Mouse (Mus musculus): ENCODE measurements around the gene Nav2. TPM values are rescaled to one million over a fixed set of nuclear protein-coding genes. Genes with fewer than 3 reads are reported as not detected.

Nav2 gene
- polyA plus RNA-seq, 1 experiment from 2014 or later: 34.2 TPM

DNA sequence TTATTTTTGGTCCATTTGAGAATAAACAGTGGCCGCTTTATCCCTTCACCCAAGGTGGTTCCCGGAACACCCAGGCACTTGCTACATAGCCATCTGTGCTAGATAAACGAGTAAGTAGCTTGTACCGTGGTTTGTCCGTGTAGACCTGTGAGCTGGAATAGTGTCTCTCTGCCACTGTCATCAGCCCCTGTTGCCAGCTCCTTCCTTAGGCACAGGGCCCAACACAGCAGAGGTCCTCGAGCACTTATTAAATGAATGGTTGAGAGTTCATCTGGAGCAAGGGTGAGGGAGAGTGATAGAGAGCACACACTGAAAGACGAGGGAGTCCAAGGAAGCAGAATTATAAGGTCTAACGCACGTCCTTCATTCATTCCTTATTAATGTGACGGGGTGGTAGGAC is 106.0 kb downstream of the Nav2 start:
- whole genome bisulfite sequencing: 80% methylated on average over 10 of the region's 10 CpGs
- Histone ChIP-seq H3K4me3 (ENCODE audit: low read length) (no peak overlapping the region), H3K9ac (ENCODE audit: low read length) (no peak overlapping the region), H3K4me2 (ENCODE audit: low read depth, low read length) (no peak overlapping the region), H3K27ac (ENCODE audit: low read length) (no peak overlapping the region), H3K36me3 (ENCODE audit: control insufficient read depth, insufficient read depth) (no peaks in the 10 kb centered on the region), H3K27me3 (ENCODE audit: control insufficient read depth, insufficient read depth, low read length) (no peaks in the 10 kb centered on the region), H3K4me1 (ENCODE audit: control insufficient read depth, insufficient read depth, low read length) (no peaks in the 10 kb centered on the region), H3K9me3 (replicated peaks; ENCODE audit: control insufficient read depth, low read length) (no peaks in the 10 kb centered on the region)
- ATAC-seq (replicated peaks; ENCODE audit: extremely low read depth, insufficient read depth, low FRiP score): no peak

DNA sequence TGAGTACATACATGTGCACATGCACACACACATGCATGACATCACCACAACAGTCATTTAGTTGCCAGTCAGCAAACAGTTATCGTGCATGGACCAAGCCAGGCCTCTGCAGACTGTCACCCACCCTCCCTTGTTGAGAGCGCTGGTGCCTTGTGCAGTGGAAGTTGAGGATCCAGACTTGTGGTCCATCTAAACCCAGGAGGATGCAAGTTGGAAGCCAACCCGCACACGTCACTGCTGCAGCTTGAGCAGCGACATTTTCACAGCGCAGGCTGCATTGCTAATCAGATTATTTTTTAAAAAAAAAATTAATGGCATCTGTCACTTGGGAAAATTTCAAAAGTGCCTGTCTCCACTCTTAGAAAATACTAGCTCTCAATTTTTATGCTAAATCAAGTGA is 106.8 kb downstream of the Nav2 start:
- Histone ChIP-seq H3K9ac (ENCODE audit: low read length) (no peak overlapping the region), H3K9me3 (replicated peaks; ENCODE audit: control insufficient read depth, low read length) (no peaks in the 10 kb centered on the region), H3K4me2 (ENCODE audit: low read depth, low read length) (no peak overlapping the region), H3K4me1 (ENCODE audit: control insufficient read depth, insufficient read depth, low read length) (no peaks in the 10 kb centered on the region), H3K27me3 (ENCODE audit: control insufficient read depth, insufficient read depth, low read length) (no peaks in the 10 kb centered on the region), H3K27ac (ENCODE audit: low read length) (no peak overlapping the region), H3K4me3 (ENCODE audit: low read length) (no peak overlapping the region), H3K36me3 (ENCODE audit: control insufficient read depth, insufficient read depth) (no peaks in the 10 kb centered on the region)
- WGBS: 86% methylated on average over 6 of the region's 6 CpGs
- ATAC-seq (replicated peaks; ENCODE audit: extremely low read depth, insufficient read depth, low FRiP score): no peak

DNA sequence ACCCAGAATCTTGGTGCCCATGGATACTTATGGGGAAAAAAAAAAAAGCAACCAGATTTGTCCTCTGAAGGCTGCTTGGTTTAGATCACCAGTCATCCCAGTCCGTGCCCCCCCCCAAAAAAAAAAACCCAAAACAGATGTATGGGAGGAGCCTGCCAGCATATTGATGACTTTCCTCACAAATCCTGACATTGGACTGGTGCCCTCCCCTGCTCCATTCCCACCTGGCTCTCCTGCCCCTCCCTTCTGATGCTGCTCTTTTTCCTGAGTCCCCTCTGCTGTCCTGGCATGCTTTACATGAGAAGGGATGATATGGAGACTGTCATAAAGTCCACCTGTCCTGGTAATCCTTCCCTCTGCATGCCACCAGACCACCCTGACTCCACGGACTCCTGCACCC is 107.6 kb downstream of the Nav2 start:
- Histone ChIP-seq H3K4me1 (ENCODE audit: control insufficient read depth, insufficient read depth, low read length) (no peaks in the 10 kb centered on the region), H3K27ac (ENCODE audit: low read length) (no peak overlapping the region), H3K4me3 (ENCODE audit: low read length) (no peak overlapping the region), H3K27me3 (ENCODE audit: control insufficient read depth, insufficient read depth, low read length) (no peaks in the 10 kb centered on the region), H3K36me3 (ENCODE audit: control insufficient read depth, insufficient read depth) (no peaks in the 10 kb centered on the region), H3K9ac (ENCODE audit: low read length) (no peak overlapping the region), H3K4me2 (ENCODE audit: low read depth, low read length) (no peak overlapping the region), H3K9me3 (replicated peaks; ENCODE audit: control insufficient read depth, low read length) (no peaks in the 10 kb centered on the region)
- ATAC-seq (replicated peaks; ENCODE audit: extremely low read depth, insufficient read depth, low FRiP score): no peak
- 69% methylated on average over 2 of the region's 2 CpGs for WGBS

DNA sequence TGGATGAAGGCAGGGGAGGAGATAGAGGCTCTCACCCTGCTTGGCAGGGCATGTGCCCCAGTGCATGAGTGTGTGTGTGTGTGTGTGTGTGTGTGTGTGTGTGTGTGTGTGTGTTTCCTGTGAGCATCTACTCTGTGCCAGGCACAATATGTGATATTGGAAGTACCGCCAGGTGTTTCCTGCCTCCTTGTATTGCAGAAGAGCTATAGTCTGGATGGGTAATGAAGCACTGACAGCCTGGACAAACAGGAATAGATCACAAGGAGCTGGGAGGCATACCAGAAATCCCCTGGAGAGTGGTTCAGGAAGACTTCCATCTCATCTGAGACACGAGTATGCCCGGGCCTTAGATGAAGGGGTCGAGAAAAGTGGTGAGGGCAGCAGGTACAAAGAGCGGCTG is 109.3 kb downstream of the Nav2 start:
- ATAC-seq (replicated peaks; ENCODE audit: extremely low read depth, insufficient read depth, low FRiP score): no peak

DNA sequence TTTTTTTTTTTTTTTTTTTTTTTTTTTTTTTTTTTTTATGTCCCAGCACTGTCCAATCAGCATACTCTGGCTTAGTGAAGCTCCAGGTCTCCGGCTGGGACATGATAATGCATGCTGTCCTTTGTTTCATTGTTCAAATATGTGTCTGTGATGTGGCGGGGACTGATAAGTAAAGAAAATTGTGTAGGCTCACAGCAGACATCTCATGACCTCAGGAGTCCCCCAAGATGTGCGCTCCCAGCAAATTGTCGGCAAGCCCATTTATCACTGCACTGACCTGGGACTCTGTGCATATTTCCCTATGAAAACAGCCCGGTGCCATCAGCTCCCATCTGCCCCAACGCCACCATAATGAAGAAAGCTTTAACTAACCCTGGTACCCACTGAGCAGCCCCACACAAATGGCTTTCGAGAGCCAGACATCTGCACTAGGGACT is 110.0 kb downstream of the Nav2 start:
- H3K27ac ChIP-seq (ENCODE audit: low read length): no peak overlapping the region
- no peak for ATAC-seq (replicated peaks; ENCODE audit: extremely low read depth, insufficient read depth, low FRiP score)
- no peaks in the 10 kb centered on the region for H3K4me1 ChIP-seq (ENCODE audit: control insufficient read depth, insufficient read depth, low read length)
- H3K4me2 ChIP-seq (ENCODE audit: low read depth, low read length): no peak overlapping the region
- no peaks in the 10 kb centered on the region for H3K27me3 ChIP-seq (ENCODE audit: control insufficient read depth, insufficient read depth, low read length)
- WGBS: 51% methylated on average over 7 of the region's 7 CpGs
- no peak overlapping the region for H3K9ac ChIP-seq (ENCODE audit: low read length)
- H3K9me3 ChIP-seq (replicated peaks; ENCODE audit: control insufficient read depth, low read length): no peaks in the 10 kb centered on the region
- H3K4me3 ChIP-seq (ENCODE audit: low read length): no peak overlapping the region
- H3K36me3 ChIP-seq (ENCODE audit: control insufficient read depth, insufficient read depth): no peaks in the 10 kb centered on the region

More for the DNA sequence above, 109.3 kb downstream of the Nav2 start:
- Histone ChIP-seq H3K9me3 (replicated peaks; ENCODE audit: control insufficient read depth, low read length) (no peaks in the 10 kb centered on the region), H3K36me3 (ENCODE audit: control insufficient read depth, insufficient read depth) (no peaks in the 10 kb centered on the region), H3K27me3 (ENCODE audit: control insufficient read depth, insufficient read depth, low read length) (no peaks in the 10 kb centered on the region), H3K4me3 (ENCODE audit: low read length) (no peak overlapping the region), H3K4me2 (ENCODE audit: low read depth, low read length) (no peak overlapping the region), H3K4me1 (ENCODE audit: control insufficient read depth, insufficient read depth, low read length) (no peaks in the 10 kb centered on the region), H3K9ac (ENCODE audit: low read length) (no peak overlapping the region), H3K27ac (ENCODE audit: low read length) (no peak overlapping the region)
- WGBS: 67% methylated on average over 5 of the region's 5 CpGs

DNA sequence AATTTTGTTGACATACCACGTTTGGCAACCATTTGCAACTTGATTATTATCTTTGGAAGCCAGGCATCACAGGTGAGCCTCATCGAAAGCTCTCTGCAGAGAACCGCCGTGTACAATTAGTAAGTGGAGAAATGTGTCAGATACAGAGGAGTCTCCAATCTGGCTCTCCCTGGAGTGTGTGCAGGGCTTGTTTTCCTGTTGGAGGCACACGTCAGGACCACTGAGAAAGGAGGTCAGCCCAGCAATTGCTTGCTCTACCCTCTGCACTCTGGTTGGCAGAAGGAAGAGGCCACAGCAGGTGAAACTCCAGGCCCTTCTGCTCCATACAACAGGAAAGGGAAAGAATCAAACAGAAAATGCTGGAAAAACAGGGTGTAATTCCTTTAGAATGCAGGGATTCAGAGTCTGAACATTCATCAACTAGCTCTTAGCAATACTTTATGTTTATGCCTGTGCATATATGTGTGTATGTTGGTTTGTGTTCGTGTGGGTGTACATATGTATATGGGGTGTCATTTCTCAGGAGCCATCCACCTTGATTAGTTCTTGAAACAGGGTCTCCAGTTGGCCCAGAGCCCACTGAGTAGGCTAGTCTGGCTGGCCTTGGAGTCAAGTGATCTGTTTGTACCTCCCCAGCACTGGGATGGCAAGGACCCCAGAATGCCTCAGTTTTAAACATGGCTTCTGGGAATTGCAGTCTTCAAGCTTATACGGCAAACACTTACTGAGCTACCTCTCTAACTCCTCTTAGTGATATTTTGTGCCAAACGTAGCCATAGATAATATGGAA is 116.7 kb downstream of the Nav2 start:
- Histone ChIP-seq H3K27me3 (ENCODE audit: control insufficient read depth, insufficient read depth, low read length) (no peaks in the 10 kb centered on the region), H3K36me3 (ENCODE audit: control insufficient read depth, insufficient read depth) (no peaks in the 10 kb centered on the region), H3K9me3 (replicated peaks; ENCODE audit: control insufficient read depth, low read length) (no peaks in the 10 kb centered on the region), H3K4me3 (ENCODE audit: low read length) (no peak overlapping the region), H3K4me1 (ENCODE audit: control insufficient read depth, insufficient read depth, low read length) (peaks cover 2% of the 10 kb centered on the region; the same call in 1 of the 2 replicates), H3K27ac (ENCODE audit: low read length) (no peak overlapping the region), H3K4me2 (ENCODE audit: low read depth, low read length) (no peak overlapping the region), H3K9ac (ENCODE audit: low read length) (no peak overlapping the region)
- 69% methylated on average over 8 of the region's 8 CpGs for WGBS
- ATAC-seq (replicated peaks; ENCODE audit: extremely low read depth, insufficient read depth, low FRiP score): no peak

DNA sequence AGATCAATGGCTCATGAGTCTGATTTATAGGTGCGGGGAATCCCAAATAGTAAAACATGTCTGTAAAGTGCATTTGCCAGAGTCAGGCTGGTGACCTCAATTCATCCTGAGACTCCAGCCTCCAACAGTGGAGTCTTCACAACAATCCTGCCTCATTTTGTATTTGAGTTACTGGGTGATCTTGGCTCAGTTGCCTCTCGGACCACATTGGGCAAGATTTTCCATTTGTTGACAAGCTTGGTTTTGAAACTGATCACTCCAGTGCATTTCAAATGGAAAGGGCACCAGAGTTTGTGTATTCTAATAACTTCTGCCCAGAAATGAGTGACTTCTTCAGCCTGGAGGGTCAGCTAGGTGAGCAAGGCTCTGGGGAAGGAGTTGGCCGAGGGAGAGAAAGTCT is 117.5 kb downstream of the Nav2 start:
- H3K27ac ChIP-seq (ENCODE audit: low read length): no peak overlapping the region
- H3K36me3 ChIP-seq (ENCODE audit: control insufficient read depth, insufficient read depth): no peaks in the 10 kb centered on the region
- peaks cover 2% of the 10 kb centered on the region; the same call in 1 of the 2 replicates for H3K4me1 ChIP-seq (ENCODE audit: control insufficient read depth, insufficient read depth, low read length)
- H3K27me3 ChIP-seq (ENCODE audit: control insufficient read depth, insufficient read depth, low read length): no peaks in the 10 kb centered on the region
- 77% methylated on average over 3 of the region's 3 CpGs for whole genome bisulfite sequencing
- H3K4me3 ChIP-seq (ENCODE audit: low read length): no peak overlapping the region
- no peak overlapping the region for H3K9ac ChIP-seq (ENCODE audit: low read length)
- H3K4me2 ChIP-seq (ENCODE audit: low read depth, low read length): no peak overlapping the region
- ATAC-seq (replicated peaks; ENCODE audit: extremely low read depth, insufficient read depth, low FRiP score): no peak
- no peaks in the 10 kb centered on the region for H3K9me3 ChIP-seq (replicated peaks; ENCODE audit: control insufficient read depth, low read length)

DNA sequence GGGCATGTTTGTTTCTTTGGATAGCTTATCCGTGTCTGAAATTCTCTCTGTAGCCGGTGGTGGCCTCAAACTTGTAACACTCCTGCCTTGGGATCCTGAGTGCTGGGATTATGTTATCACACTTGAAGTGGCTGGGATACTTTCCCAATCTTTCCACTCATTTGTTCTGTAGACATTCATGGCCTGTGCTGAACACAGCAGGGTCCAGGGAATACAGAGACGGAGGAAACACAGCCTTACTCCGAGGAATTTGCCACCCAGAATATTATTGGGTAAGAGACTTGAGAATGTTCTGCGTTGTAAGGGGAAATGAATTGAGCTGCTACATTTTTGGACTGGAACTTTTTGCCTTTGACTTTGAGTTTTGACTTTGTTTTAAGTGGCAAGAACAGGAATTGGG is 118.0 kb downstream of the Nav2 start:
- no peak for ATAC-seq (replicated peaks; ENCODE audit: extremely low read depth, insufficient read depth, low FRiP score)
- no peak overlapping the region for H3K9ac ChIP-seq (ENCODE audit: low read length)
- 40% methylated on average over 5 of the region's 5 CpGs for WGBS
- no peaks in the 10 kb centered on the region for H3K27me3 ChIP-seq (ENCODE audit: control insufficient read depth, insufficient read depth, low read length)
- no peak overlapping the region for H3K27ac ChIP-seq (ENCODE audit: low read length)
- peaks cover 2% of the 10 kb centered on the region; the same call in 1 of the 2 replicates for H3K4me1 ChIP-seq (ENCODE audit: control insufficient read depth, insufficient read depth, low read length)
- no peak overlapping the region for H3K4me3 ChIP-seq (ENCODE audit: low read length)
- no peaks in the 10 kb centered on the region for H3K9me3 ChIP-seq (replicated peaks; ENCODE audit: control insufficient read depth, low read length)
- H3K36me3 ChIP-seq (ENCODE audit: control insufficient read depth, insufficient read depth): no peaks in the 10 kb centered on the region
- no peak overlapping the region for H3K4me2 ChIP-seq (ENCODE audit: low read depth, low read length)

DNA sequence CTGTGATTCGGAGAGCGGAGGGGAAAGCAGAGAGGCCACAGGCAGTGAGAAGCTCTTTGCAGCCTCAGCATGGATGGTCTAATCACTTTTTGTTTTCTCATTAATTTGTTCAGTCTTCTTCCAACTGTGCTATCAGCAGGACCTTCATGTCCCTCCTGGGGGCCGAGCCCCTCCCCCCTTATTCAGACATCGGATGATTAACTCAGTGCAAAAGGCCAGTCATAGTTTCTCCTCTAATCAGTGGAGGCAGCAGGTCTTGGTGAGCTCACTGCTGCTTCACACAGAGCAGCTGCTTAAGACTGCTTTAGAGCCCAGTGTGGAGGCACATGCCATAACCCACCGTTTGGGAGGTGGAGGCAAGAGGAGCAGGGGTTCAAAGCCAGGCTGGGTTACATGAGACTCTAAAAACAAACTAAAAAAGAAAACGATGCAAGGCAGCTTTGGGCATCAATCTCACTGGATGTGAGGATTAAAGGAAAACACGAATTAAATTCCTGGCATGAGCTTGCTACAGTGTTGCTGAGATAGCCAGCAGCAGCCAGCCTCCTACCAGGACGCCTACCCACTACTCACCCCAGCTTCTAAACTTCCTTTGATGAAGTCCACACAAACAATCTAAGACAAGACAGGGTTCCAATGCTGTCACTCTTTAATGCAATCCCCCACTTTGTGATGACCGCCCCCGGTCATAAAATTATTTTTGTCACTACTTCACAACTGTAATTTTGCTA is 120.9 kb downstream of the Nav2 start:
- Histone ChIP-seq H3K27ac (ENCODE audit: low read length) (no peak overlapping the region), H3K9ac (ENCODE audit: low read length) (0 out of 2 replicates have a peak overlapping the region, but pooled peaks have one; percentile 10), H3K36me3 (ENCODE audit: control insufficient read depth, insufficient read depth) (no peaks in the 10 kb centered on the region), H3K4me3 (ENCODE audit: low read length) (no peak overlapping the region), H3K4me1 (ENCODE audit: control insufficient read depth, insufficient read depth, low read length) (peaks cover 12% of the 10 kb centered on the region), H3K27me3 (ENCODE audit: control insufficient read depth, insufficient read depth, low read length) (no peaks in the 10 kb centered on the region), H3K4me2 (ENCODE audit: low read depth, low read length) (no peak overlapping the region), H3K9me3 (replicated peaks; ENCODE audit: control insufficient read depth, low read length) (no peaks in the 10 kb centered on the region)
- 43% methylated on average over 10 of the region's 10 CpGs for WGBS
- ATAC-seq (replicated peaks; ENCODE audit: extremely low read depth, insufficient read depth, low FRiP score): no peak

Measured in heart, embryonic 16.5 days (tissue).